Mouse (Mus musculus) liver, embryonic 14.5 days (tissue): ENCODE results near the gene Mrps10. TPM values are rescaled to one million over a fixed set of nuclear protein-coding genes. Genes with fewer than 3 reads are reported as not detected.
"Not testable (repeated sequence)": the region's sequence is repeated elsewhere in the genome, so short reads cannot be mapped to it uniquely, and the experiment has no call there.

ENCODE experiments used
- ATAC-seq: fragments of 200-750 bp; cut with Nextera tagmentation; 2 replicates; pipeline ENCODE4 v1.8.0; 2017; ENCODE audit warnings: moderate number of reproducible peaks, mild to moderate bottlenecking, moderate library complexity; ENCODE audit not compliant: insufficient read depth
- DNase-seq, 3 experiments: peaks; one replicate each; pipeline ENCODE4 v3.0.0-alpha.2; 2012 to 2013; ENCODE audit warnings: low read depth in 3 of 3, low spot score in 3 of 3
- H3K27ac ChIP-seq: fragments of 300-500 bp; sonication (generic); 2 replicates; pipeline ENCODE4 v1.5.1; 2014; ENCODE audit warnings: moderate library complexity, mild to moderate bottlenecking, control low read depth, inconsistent platforms
- H3K27me3 ChIP-seq: fragments of 300-500 bp; sonication (generic); 2 replicates; pipeline ENCODE4 v1.6.1; 2014; ENCODE audit warnings: mild to moderate bottlenecking, low read length, moderate library complexity; ENCODE audit not compliant: control insufficient read depth, insufficient read depth
- H3K36me3 ChIP-seq: fragments of 300-500 bp; sonication (generic); replicated peaks from 2 replicates; pipeline ENCODE4 v1.6.1; 2014; ENCODE audit warnings: low read depth; ENCODE audit not compliant: control insufficient read depth, insufficient read depth
- H3K4me1 ChIP-seq, 2 experiments: fragments of 200-500 bp in 1 of 2; fragments of 300-500 bp in 1 of 2; sonication (generic) in 1 of 2; replicated peaks; 2 replicates each; pipeline ENCODE4 v1.6.1; 2012 to 2014; ENCODE audit warnings: antibody characterized with exemption in 1 of 2, inconsistent platforms in 1 of 2, low read length in 1 of 2; ENCODE audit not compliant: control insufficient read depth in 2 of 2, insufficient read depth in 2 of 2
- H3K4me2 ChIP-seq: fragments of 300-500 bp; sonication (generic); 2 replicates; pipeline ENCODE4 v1.6.1; 2014; ENCODE audit warnings: low read depth, mild to moderate bottlenecking, control low read depth, moderate library complexity
- H3K4me3 ChIP-seq, 2 experiments: fragments of 200-500 bp in 1 of 2; fragments of 300-500 bp in 1 of 2; sonication (generic) in 1 of 2; 2 replicates each; pipeline ENCODE4 v1.5.1; 2012 to 2014; ENCODE audit warnings: low read depth in 2 of 2, low read length in 2 of 2, mild to moderate bottlenecking in 2 of 2, control low read depth in 1 of 2, inconsistent platforms in 1 of 2, moderate library complexity in 1 of 2; ENCODE audit not compliant: insufficient read depth in 1 of 2
- H3K9ac ChIP-seq: fragments of 300-500 bp; sonication (generic); replicated peaks from 2 replicates; pipeline ENCODE4 v1.6.1; 2014; ENCODE audit warnings: mild to moderate bottlenecking, control low read depth, moderate library complexity
- H3K9me3 ChIP-seq: fragments of 300-500 bp; sonication (generic); 2 replicates; pipeline ENCODE4 v1.6.1; 2016; ENCODE audit warnings: low read length, mixed read lengths; ENCODE audit not compliant: control insufficient read depth
- CTCF ChIP-seq: IDR thresholded peaks from 2 replicates; pipeline ENCODE4 v1.5.1; 2016; ENCODE audit warnings: antibody characterized with exemption, low read depth, control low read depth
- EP300 ChIP-seq: IDR thresholded peaks from 2 replicates; pipeline ENCODE4 v1.6.1; 2016; ENCODE audit warnings: antibody characterized with exemption, low read depth
- WGBS: fragments of 180-500 bp; shearing (Covaris S2); extraction: QIAGEN DNeasy Blood & Tissue Kit; methylation state at CpG from one replicate; pipeline ENCODE4 v1.1.7; 2014; ENCODE audit not compliant: insufficient replicate concordance; 5-methylcytosine and 5-hydroxymethylcytosine counted together
- polyA plus RNA-seq, 2 experiments: library from polyadenylated mRNA; depleted of rRNA in 1 of 2; stranded (reverse) in 1 of 2; unstranded in 1 of 2; fragments of >200 nt; fragmentation: Nextera tagmentation in 1 of 2; extraction: Ambion mirVana in 1 of 2; gene quantifications; 2 replicates each; pipeline versions ENCODE4 v1.2.1 to v1.2.3; 2012 to 2014

Gene Mrps10
- polyA plus RNA-seq, 2 experiments, result 20.7 to 47.5 TPM

DNA sequence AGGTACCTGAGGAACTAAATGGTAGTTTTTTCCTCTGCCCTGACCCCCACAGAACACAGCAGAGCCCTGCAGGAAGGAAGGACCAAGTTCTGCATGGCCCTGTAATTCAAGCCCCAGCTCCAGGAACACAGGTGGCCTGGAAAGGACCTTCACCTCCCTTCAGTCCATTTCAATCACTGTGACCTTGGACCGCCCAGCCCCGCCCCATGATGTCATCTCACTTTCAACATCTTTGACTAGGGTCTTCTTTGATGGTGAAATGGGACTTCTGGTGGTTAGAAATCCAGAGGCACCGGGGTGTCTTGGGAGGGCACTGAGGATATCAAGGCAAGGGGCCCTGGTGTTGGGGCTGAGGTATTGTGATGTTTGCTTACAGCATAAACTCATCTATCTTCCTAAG, 52.9 kb downstream of the Mrps10 start:
- TF ChIP-seq CTCF, result no peak
- no peak for TF ChIP-seq EP300
- no peak overlapping the region for H3K27ac ChIP-seq
- 56% methylated on average over 3 of the region's 3 CpGs for WGBS
- H3K9me3 ChIP-seq, result no peaks in the 10 kb centered on the region
- H3K27me3 ChIP-seq, result no peaks in the 10 kb centered on the region
- no peak overlapping the region for H3K4me3 ChIP-seq
- H3K4me2 ChIP-seq, result no peak overlapping the region
- no peaks in the 10 kb centered on the region for H3K36me3 ChIP-seq
- DNase-seq (no peak), ATAC-seq (no peak)
- H3K4me1 ChIP-seq, result no peaks in the 10 kb centered on the region
- no peak overlapping the region for H3K9ac ChIP-seq

GRCm38 (mm10) chr17:47422616-47423015, 53.9 kb downstream of the Mrps10 start:
- not testable (repeated sequence) for ATAC-seq, H3K9ac ChIP-seq, H3K9me3 ChIP-seq, DNase-seq, H3K4me1 ChIP-seq, H3K27me3 ChIP-seq, H3K36me3 ChIP-seq, H3K27ac ChIP-seq, H3K4me3 ChIP-seq, H3K4me2 ChIP-seq
- 73% methylated on average over 1 of the region's 1 CpGs for WGBS

DNA sequence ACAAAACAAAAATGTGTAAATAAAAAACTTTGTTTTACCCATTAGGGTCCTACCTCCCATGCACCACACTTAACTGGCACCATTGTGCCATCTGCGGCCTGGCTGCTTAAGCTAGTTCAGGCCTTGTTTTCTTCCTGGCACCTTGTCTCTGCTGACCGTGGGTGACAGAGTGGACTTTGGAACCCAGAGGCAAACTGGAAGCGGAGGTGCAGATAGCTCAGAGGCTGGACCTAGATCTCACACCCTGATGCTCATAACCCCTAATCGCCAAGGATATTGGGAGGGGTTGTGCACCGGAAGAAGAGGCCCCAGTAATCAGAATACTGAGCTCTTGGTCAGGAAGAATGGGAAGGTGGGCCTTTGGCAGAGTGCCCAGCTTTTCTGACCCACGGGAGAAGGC, 55.5 kb downstream of the Mrps10 start:
- Histone ChIP-seq H3K4me1 (no peaks in the 10 kb centered on the region), H3K9me3 (no peaks in the 10 kb centered on the region), H3K9ac (no peak overlapping the region), H3K4me2 (no peak overlapping the region), H3K4me3 (no peak overlapping the region), H3K27ac (no peak overlapping the region), H3K27me3 (no peaks in the 10 kb centered on the region), H3K36me3 (no peaks in the 10 kb centered on the region)
- TF ChIP-seq EP300 (no peak), CTCF (no peak)
- no peak for DNase-seq
- no peak for ATAC-seq
- 55% methylated on average over 6 of the region's 6 CpGs for WGBS

DNA sequence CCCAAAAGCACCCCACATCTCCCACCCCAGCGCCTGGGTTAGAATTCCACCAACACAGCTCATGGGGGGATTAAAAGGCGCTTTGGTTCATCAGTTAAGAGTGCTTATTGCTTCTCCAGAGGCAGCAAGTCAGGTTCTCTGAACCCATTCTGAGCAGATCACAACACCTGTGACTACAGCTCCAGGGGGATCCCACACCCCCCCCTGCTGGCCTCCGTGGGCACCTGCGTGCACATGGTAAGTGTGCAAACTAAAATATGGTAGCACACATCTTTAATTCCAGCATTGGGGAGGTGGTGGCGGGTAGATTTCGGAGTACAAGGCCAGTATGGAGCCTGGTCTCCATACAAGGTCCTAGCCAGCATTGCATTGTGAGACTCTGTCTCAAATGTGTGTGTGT, 58.6 kb downstream of the Mrps10 start:
- 60% methylated on average over 6 of the region's 6 CpGs for WGBS
- no peak for ATAC-seq
- TF ChIP-seq CTCF (peak; percentile 62), EP300 (no peak)

GRCm38 (mm10) chr17:47428831-47429304, 60.2 kb downstream of the Mrps10 start:
- no peak overlapping the region for H3K4me3 ChIP-seq
- H3K9ac ChIP-seq, result no peak overlapping the region
- H3K4me1 ChIP-seq, result peaks cover 0 to 3% of the 10 kb centered on the region in 2 experiments; a peak in 1 of 4 replicates
- no peak overlapping the region for H3K27ac ChIP-seq
- TF ChIP-seq CTCF, result peak; percentile 58
- no peak for TF ChIP-seq EP300
- 14% methylated on average over 8 of the region's 8 CpGs for WGBS
- no peak for DNase-seq
- no peaks in the 10 kb centered on the region for H3K9me3 ChIP-seq
- no peak for ATAC-seq
- H3K27me3 ChIP-seq, result no peaks in the 10 kb centered on the region
- no peaks in the 10 kb centered on the region for H3K36me3 ChIP-seq
- H3K4me2 ChIP-seq, result no peak overlapping the region

More for the DNA sequence above, 58.6 kb downstream of the Mrps10 start:
- Histone ChIP-seq H3K36me3 (no peaks in the 10 kb centered on the region), H3K27ac (no peak overlapping the region), H3K9ac (no peak overlapping the region), H3K4me1 (no peaks in the 10 kb centered on the region), H3K9me3 (no peaks in the 10 kb centered on the region), H3K4me3 (no peak overlapping the region), H3K4me2 (no peak overlapping the region), H3K27me3 (no peaks in the 10 kb centered on the region)
- DNase-seq, result no peak
